Mouse (Mus musculus) Muller cell, postnatal 12 days (primary cell): Measurements from ENCODE around the gene Vmn2r3.
"Not testable (repeated sequence)": the region's sequence is repeated elsewhere in the genome, so short reads cannot be mapped to it uniquely, and the experiment has no call there.

ENCODE experiments used
- DNase-seq: peaks from one replicate; pipeline ENCODE4 v3.0.0-alpha.2; 2015; ENCODE audit errors: inconsistent ontology term

The Vmn2r3 gene

GRCm38 (mm10) chr3:64289609-64290008, at the start of gene Vmn2r3:
Vmn2r3 (minus strand) TSS chr3:64289709.
- DNase-seq = no peak

DNA sequence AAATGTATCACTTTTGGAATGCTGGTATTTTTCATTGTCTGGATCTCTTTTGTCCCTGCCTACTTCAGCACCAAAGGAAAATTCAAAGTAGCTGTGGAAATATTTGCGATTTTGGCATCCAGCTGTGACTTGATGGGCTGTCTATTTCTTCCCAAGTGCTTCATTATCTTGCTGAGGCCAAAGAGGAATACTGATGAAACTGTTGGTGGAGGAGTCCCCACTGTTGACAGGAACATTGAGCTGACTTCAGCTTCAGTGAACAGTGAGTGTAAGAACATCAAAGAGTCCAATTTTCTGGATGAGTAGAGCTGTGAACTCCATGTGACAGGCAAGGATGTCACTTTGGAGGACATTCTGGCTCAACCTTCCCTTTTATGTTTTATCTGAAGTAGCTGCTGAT, 43.0 kb upstream of the Vmn2r3 start:
- peak; percentile 66 for DNase-seq

DNA sequence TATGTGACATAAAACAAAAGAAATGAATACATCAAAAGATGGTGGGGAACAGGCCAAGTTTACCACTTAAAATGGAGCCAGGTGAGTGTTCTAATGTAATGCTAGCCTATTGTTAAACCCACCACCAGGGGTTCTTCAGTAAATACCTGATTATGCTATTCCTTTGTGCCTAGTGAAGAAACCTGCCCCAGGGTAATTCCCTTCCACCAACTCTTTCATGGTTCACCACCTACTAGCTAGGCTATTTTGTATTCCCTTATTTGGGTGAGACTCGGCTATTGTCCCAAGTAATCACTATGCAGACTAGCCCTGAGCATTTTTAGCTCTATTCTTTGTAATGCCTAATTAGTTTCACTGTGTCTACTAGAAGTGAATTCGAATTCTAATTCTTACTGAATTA, 32.3 kb upstream of the Vmn2r3 start:
- DNase-seq = peak; percentile 36

DNA sequence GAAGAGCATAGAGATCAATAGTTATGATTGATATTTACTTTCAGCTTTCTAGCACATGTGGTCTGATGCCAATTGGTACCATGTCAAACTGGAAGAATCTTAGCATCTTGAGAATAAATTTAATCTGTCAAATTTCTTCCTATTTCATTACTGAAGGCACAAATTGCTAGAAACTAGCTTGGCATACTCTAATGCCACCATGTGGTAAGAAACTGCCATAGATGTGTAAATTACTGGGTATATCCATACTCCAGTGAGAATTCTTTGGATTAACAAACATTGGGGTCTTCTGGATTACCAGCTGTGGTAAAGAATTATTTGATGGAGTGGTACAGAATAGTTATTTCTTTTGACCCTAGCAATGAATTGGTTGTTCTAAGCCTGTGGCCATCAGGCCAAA, 17.3 kb upstream of the Vmn2r3 start:
- peak; percentile 7 for DNase-seq

- DNase-seq = no peak
Measured at GRCm38 (mm10) chr3:64265762-64266112, 23.8 kb downstream of the Vmn2r3 start.

DNA sequence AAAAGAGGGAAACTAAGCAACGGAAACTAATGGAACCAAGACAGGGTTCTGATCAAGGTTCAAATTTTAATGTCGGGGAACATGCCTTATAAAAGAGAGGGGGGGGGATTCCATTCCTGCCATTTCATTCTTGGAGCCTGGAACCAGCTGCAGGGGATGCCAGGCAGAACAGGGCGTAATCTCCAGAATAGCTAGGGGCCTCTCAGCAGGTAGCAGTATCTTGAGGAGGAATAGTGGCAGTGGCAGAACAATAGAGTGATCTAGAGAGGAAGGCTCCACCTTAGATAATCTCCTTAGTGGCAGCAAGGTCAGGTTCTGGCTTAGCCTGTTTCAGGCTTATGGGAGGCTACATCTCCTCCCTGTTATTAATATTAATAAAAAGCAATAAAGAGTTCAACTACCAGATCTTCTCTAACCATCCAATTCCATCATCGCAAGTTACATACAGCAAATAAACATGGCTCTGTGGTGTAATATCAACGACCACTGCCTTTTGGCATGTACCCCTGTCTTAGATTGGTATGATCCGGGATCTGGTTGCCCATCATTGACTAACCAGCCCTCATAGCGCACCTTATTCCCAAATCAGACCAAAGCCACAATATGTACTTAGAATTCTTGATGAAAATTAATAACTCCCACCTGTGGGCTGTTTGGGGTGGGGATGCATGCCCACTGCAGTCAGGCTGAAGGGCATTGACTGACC, 24.3 kb downstream of the Vmn2r3 start:
- DNase-seq = not testable (repeated sequence)

DNA sequence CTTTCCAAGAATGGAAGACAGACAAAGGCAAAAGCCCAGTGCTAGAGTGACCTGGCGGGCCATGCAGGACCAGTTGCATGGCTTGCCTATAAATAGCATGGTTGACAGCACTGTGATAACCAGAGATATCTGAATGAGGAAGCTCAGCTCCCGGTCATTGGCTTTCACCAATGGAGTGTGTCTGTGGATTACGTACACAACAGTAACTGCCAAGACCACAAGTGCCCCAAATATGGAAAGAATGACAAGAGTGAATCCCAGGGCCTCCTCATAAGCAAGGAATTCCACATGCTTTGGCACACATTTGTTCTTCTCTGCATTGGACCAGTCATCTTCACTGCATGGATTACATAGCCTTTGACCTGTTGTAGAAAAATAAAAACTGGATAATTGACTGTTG, 29.9 kb downstream of the Vmn2r3 start:
- DNase-seq = peak; percentile 92

GRCm38 (mm10) chr3:64251646-64252045, 37.9 kb downstream of the Vmn2r3 start:
- no peak for DNase-seq

- DNase-seq = not testable (repeated sequence)
Measured at GRCm38 (mm10) chr3:64250461-64250860, 39.0 kb downstream of the Vmn2r3 start.

- DNase-seq = not testable (repeated sequence)
Measured at GRCm38 (mm10) chr3:64235459-64235858, 54.0 kb downstream of the Vmn2r3 start.

DNA sequence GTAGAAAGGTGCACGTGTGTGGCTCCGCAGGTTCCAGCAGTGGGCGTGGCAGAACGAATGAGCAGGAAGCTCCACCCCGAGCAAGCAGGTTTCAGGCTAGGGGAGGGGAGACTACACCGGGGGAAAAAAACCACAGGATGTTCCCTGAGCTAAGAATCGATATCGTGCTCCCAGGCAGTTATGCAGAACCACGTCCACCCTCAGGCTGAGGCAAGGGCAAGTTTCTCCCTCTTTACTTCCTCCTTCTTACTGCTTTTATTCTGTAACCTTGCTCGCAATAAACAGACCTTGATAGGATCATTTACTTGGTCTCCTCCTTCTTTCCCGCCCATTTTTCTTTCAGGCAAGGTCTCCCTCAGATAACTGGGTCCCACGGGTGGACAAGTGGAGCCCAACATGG, 55.9 kb downstream of the Vmn2r3 start:
- DNase-seq = not testable (repeated sequence)

DNA sequence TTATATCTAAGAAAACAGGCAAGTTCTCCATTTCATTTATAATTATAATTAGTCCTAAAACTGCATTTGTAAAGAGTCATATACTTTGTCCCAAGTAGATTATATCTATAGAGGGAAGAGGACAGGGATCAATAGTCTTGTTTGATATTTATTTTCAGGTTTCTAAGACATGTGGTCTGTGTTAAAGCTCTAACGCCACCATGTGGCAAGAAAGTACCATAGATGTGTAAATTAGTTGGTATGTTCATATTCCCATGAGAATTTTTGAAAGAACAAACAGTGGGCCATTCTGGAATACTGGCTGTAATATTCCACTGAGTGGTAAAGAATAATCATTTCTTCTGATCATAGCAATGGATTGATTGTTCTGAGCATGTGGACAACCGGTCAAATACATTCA, 62.3 kb downstream of the Vmn2r3 start:
- DNase-seq = no peak
